Comparison of ENCODE assay signal across 15 mouse cellular contexts in genomic region chr11:77615084-77615624, GRCm38 (mm10).
"Had no signal": no experiment of that assay in that cellular context is flagged by ENCODE, and none has a peak within 500 bp of the region (broad histone marks: within the 10 kb centered on the region; RNA-seq: fewer than 3 reads in every experiment).

No protein-coding gene starts in this region.

- DNase-seq: lung, adult 18-20 months; lung, embryonic 14.5 days; lung, postnatal 10 days; lung, postnatal 4 days; midbrain, embryonic 14.5 days; right cerebral cortex, postnatal 14 days; thymus, adult 2 months; thymus, postnatal 25 days; thymus, postnatal 4 days had no signal

- H3K4me2 ChIP-seq: lung, embryonic 14.5 days; midbrain, embryonic 12.5 days; neural tube, embryonic 12.5 days; stomach, embryonic 15.5 days had no signal

- ATAC-seq: midbrain, embryonic 16.5 days had no signal

- H3K4me3 ChIP-seq: midbrain, embryonic 10.5 days; midbrain, embryonic 12.5 days; neural tube, embryonic 12.5 days; stomach, embryonic 15.5 days had no signal

- H3K27me3 ChIP-seq: midbrain, embryonic 12.5 days; neural tube, embryonic 12.5 days; stomach, embryonic 15.5 days had no signal

- H3K9ac ChIP-seq: lung, embryonic 14.5 days; midbrain, embryonic 12.5 days; neural tube, embryonic 12.5 days; stomach, embryonic 15.5 days had no signal

- H3K27ac ChIP-seq: midbrain, embryonic 10.5 days; midbrain, embryonic 12.5 days; neural tube, embryonic 12.5 days; stomach, embryonic 15.5 days; stomach, postnatal 0 days had no signal

- H3K4me1 ChIP-seq: midbrain, embryonic 10.5 days; midbrain, embryonic 12.5 days; neural tube, embryonic 12.5 days; stomach, embryonic 15.5 days had no signal

- H3K9me3 ChIP-seq: midbrain, embryonic 10.5 days; midbrain, embryonic 12.5 days; neural tube, embryonic 12.5 days; stomach, embryonic 15.5 days had no signal

- H3K36me3 ChIP-seq: midbrain, embryonic 10.5 days; midbrain, embryonic 12.5 days; neural tube, embryonic 12.5 days; stomach, embryonic 15.5 days had no signal
